Mouse (Mus musculus): Measurements from ENCODE around the gene Usp25.

Usp25 gene

GRCm38 (mm10) chr16:77013427-77014320 lies at the start of gene Usp25:
Gene Usp25, plus strand, starts transcription at chr16:77013706.
- peak; percentile 96 to 98 for DNase-seq

- DNase-seq: no peak
These were observed 45.8 kb upstream of the Usp25 start for GRCm38 (mm10) chr16:76967593-76968275.

GRCm38 (mm10) chr16:76971211-76971610 lies 42.3 kb upstream of the Usp25 start:
- DNase-seq: no peak

GRCm38 (mm10) chr16:76976787-76977430 lies 36.6 kb upstream of the Usp25 start:
- DNase-seq: no peak

GRCm38 (mm10) chr16:76983696-76984095 lies 29.8 kb upstream of the Usp25 start:
- DNase-seq: no peak

- DNase-seq: no peak
These were observed 25.8 kb upstream of the Usp25 start for GRCm38 (mm10) chr16:76987711-76988110.

GRCm38 (mm10) chr16:77003900-77004299 lies 9.6 kb upstream of the Usp25 start:
- no peak for DNase-seq

GRCm38 (mm10) chr16:77009173-77009572 lies 4.3 kb upstream of the Usp25 start:
- DNase-seq: no peak

- DNase-seq: no peak
These were observed 1.1 kb downstream of the Usp25 start for GRCm38 (mm10) chr16:77014321-77015211.

GRCm38 (mm10) chr16:77015380-77016346 lies 2.2 kb downstream of the Usp25 start:
- DNase-seq: peak in 1 of 2 experiments; percentile 17

- DNase-seq: peak in 1 of 2 experiments; percentile 16
These were observed 4.4 kb downstream of the Usp25 start for GRCm38 (mm10) chr16:77017931-77018330.

GRCm38 (mm10) chr16:77020190-77020589 lies 6.7 kb downstream of the Usp25 start:
- DNase-seq: no peak

GRCm38 (mm10) chr16:77023627-77024379 lies 10.3 kb downstream of the Usp25 start:
- peak in 1 of 2 experiments; percentile 51 for DNase-seq

- no peak for DNase-seq
These were observed 12.6 kb downstream of the Usp25 start for GRCm38 (mm10) chr16:77026099-77026498.

GRCm38 (mm10) chr16:77026933-77027332 lies 13.4 kb downstream of the Usp25 start:
- DNase-seq: no peak

GRCm38 (mm10) chr16:77027976-77028686 lies 14.6 kb downstream of the Usp25 start:
- no peak for DNase-seq

- DNase-seq: peak; percentile 68 to 75
These were observed 15.3 kb downstream of the Usp25 start for GRCm38 (mm10) chr16:77028687-77029417.

GRCm38 (mm10) chr16:77030435-77030834 lies 16.9 kb downstream of the Usp25 start:
- DNase-seq: no peak

- DNase-seq: no peak
These were observed 20.8 kb downstream of the Usp25 start for GRCm38 (mm10) chr16:77034329-77034728.
